26 mouse cellular contexts compared by ENCODE assay signal in the genomic region with DNA sequence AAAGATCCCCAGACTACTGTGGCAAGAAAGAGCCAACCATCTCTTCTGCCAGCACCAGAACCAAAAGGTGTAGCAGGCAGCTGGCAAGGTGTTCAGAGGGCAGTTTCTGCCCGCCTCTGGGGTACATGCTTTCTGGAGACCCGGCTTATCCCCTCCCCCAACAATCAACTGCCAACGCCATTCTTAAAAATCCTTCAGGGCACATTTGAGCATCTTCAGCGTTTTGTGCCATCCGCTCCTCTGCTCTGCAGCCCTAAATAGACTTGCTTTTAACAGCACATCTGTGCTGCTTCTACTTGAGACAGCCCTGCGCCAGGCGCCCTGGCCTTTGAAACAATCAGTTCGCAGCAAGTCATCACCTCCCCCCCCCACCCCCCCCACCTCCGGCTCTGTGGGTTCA. TPM values are rescaled to one million over a fixed set of nuclear protein-coding genes. Genes with fewer than 3 reads are reported as not detected.
DNase-seq lines count a peak whose midpoint lies in the region; ATAC-seq lines count a peak whose summit lies in the region.
"Had no signal": no experiment of that assay in that cellular context is flagged by ENCODE, and none has a peak within 500 bp of the region (broad histone marks: within the 10 kb centered on the region; RNA-seq: fewer than 3 reads in every experiment).

No protein-coding gene starts in this region.

- DNase-seq in left cerebral cortex, adult 18-20 months (ENCODE audit: low spot score in 2 of 2): peak; percentile 18 to 30
- no peak for DNase-seq in left cerebral cortex, adult 11 months (ENCODE audit: low spot score)
- DNase-seq in brain, adult 2 months (ENCODE audit: low read depth, low spot score): peak; percentile 77
- peak; percentile 26 for DNase-seq in right cerebral cortex, postnatal 14 days
- DNase-seq in kidney, adult 18-20 months: no peak
- DNase-seq: adrenal gland, postnatal 14 days; cerebellum, adult 9-10 months; gastrocnemius, postnatal 14 days; heart, adult 11 months; heart, postnatal 10 days; kidney, adult 11 months; layer of hippocampus, postnatal 36 days; liver, postnatal 0 days; lung, postnatal 10 days had no signal

- no peak overlapping the region for H3K4me2 ChIP-seq in forebrain, embryonic 16.5 days (ENCODE audit: low read length)
- H3K4me2 ChIP-seq in forebrain, embryonic 13.5 days: no peak overlapping the region
- no peak overlapping the region for H3K4me2 ChIP-seq in kidney, embryonic 14.5 days (replicated peaks; ENCODE audit: low read depth, low read length)
- H3K4me2 ChIP-seq: heart, embryonic 12.5 days; limb, embryonic 12.5 days; liver, embryonic 11.5 days; midbrain, embryonic 11.5 days had no signal

- no peak overlapping the region for H3K9ac ChIP-seq in forebrain, embryonic 16.5 days (replicated peaks; ENCODE audit: low read depth, low read length)
- H3K9ac ChIP-seq in forebrain, embryonic 13.5 days: no peak overlapping the region
- H3K9ac ChIP-seq in kidney, embryonic 14.5 days (ENCODE audit: low read depth, low read length): no peak overlapping the region
- H3K9ac ChIP-seq: heart, embryonic 12.5 days; limb, embryonic 12.5 days; liver, postnatal 0 days had no signal

- no peak overlapping the region for H3K4me3 ChIP-seq in forebrain, embryonic 16.5 days (replicated peaks; ENCODE audit: low read length)
- H3K4me3 ChIP-seq in forebrain, embryonic 13.5 days: no peak overlapping the region
- no peak overlapping the region for H3K4me3 ChIP-seq in kidney, embryonic 14.5 days (ENCODE audit: low read length)
- H3K4me3 ChIP-seq: embryonic facial prominence, embryonic 10.5 days; heart, embryonic 12.5 days; hindbrain, embryonic 10.5 days; limb, embryonic 12.5 days had no signal

- no peaks in the 10 kb centered on the region for H3K9me3 ChIP-seq in forebrain, embryonic 16.5 days (ENCODE audit: control insufficient read depth, low read length)
- H3K9me3 ChIP-seq in forebrain, embryonic 13.5 days (replicated peaks): no peaks in the 10 kb centered on the region
- H3K9me3 ChIP-seq in kidney, embryonic 14.5 days (ENCODE audit: control insufficient read depth, low read length): no peaks in the 10 kb centered on the region

- WGBS in forebrain, embryonic 16.5 days: 69% methylated on average over 8 of the region's 9 CpGs
- 82% methylated on average over 7 of the region's 9 CpGs for WGBS in forebrain, embryonic 13.5 days
- 88% methylated on average over 9 of the region's 9 CpGs for WGBS in kidney, embryonic 14.5 days

- no peaks in the 10 kb centered on the region for H3K4me1 ChIP-seq in forebrain, embryonic 16.5 days (replicated peaks; ENCODE audit: control insufficient read depth, insufficient read depth, low read length)
- H3K4me1 ChIP-seq in forebrain, embryonic 13.5 days: 0 out of 2 replicates have a peak, but pooled peaks cover 2% of the 10 kb centered on the region
- H3K4me1 ChIP-seq in kidney, embryonic 14.5 days (ENCODE audit: control insufficient read depth, insufficient read depth, low read length): no peaks in the 10 kb centered on the region
- H3K4me1 ChIP-seq: limb, embryonic 12.5 days had no signal

- H3K27me3 ChIP-seq in forebrain, embryonic 16.5 days (replicated peaks; ENCODE audit: control insufficient read depth, insufficient read depth, low read length): no peaks in the 10 kb centered on the region
- H3K27me3 ChIP-seq in forebrain, embryonic 13.5 days: no peaks in the 10 kb centered on the region
- H3K27me3 ChIP-seq in kidney, embryonic 14.5 days (ENCODE audit: control insufficient read depth, insufficient read depth, low read length): no peaks in the 10 kb centered on the region
- H3K27me3 ChIP-seq: heart, embryonic 12.5 days; limb, embryonic 12.5 days had no signal

- peak overlapping the region; percentile 44; the same call in 1 of the 2 replicates for H3K27ac ChIP-seq in forebrain, embryonic 16.5 days (ENCODE audit: low read length)
- H3K27ac ChIP-seq in forebrain, embryonic 13.5 days: no peak overlapping the region
- H3K27ac ChIP-seq in kidney, embryonic 14.5 days (ENCODE audit: low read depth, low read length): no peak overlapping the region
- H3K27ac ChIP-seq: embryonic facial prominence, embryonic 10.5 days; hindbrain, embryonic 10.5 days; kidney, postnatal 0 days; limb, embryonic 12.5 days had no signal

- H3K36me3 ChIP-seq in forebrain, embryonic 16.5 days (ENCODE audit: control insufficient read depth, insufficient read depth): no peaks in the 10 kb centered on the region
- H3K36me3 ChIP-seq in forebrain, embryonic 13.5 days (ENCODE audit: poor library complexity, severe bottlenecking): no peaks in the 10 kb centered on the region
- no peaks in the 10 kb centered on the region for H3K36me3 ChIP-seq in kidney, embryonic 14.5 days (ENCODE audit: control insufficient read depth, insufficient read depth, low read length)
- H3K36me3 ChIP-seq: embryonic facial prominence, embryonic 10.5 days; heart, embryonic 12.5 days; hindbrain, embryonic 10.5 days; limb, embryonic 12.5 days had no signal

- no peak for ATAC-seq in forebrain, embryonic 16.5 days
- no peak for ATAC-seq in forebrain, embryonic 13.5 days
- ATAC-seq in kidney, embryonic 14.5 days (ENCODE audit: low FRiP score, low TSS enrichment): no peak
- ATAC-seq: liver, postnatal 0 days had no signal

RNA-seq across cellular contexts. Expression of a gene that starts 41.7 kb away (rescaled TPM):
- 3.0 and 4.1 TPM in 2 replicates for polyA plus RNA-seq in forebrain, embryonic 16.5 days (2015; fragmentation: Nextera tagmentation; extraction: Ambion mirVana)
- polyA plus RNA-seq in forebrain, embryonic 13.5 days (2015; fragmentation: Nextera tagmentation; extraction: Ambion mirVana): 1.2 and 1.4 TPM in 2 replicates
- total RNA-seq in left cerebral cortex, adult 18-20 months (2021): 100 to 1,000 TPM; 124 to 128 TPM
- polyA plus RNA-seq in kidney, embryonic 14.5 days (2014; fragmentation: Nextera tagmentation; extraction: Ambion mirVana): 0.03 and 0.27 TPM in 2 replicates
- total RNA-seq: common myeloid progenitor, adult 5-6 weeks; megakaryocyte progenitor cell, adult 5-6 weeks had no signal
- polyA plus RNA-seq: kidney, postnatal 0 days; liver, postnatal 0 days had no signal

Comparison
In these comparisons a context has a peak if more than half of its experiments do, and no peak if none do; other contexts are left out.
1. DNase-seq: peak in left cerebral cortex, adult 18-20 months (2 of 2), brain, adult 2 months (single experiment) and right cerebral cortex, postnatal 14 days (single experiment); none in left cerebral cortex, adult 11 months (single experiment) and kidney, adult 18-20 months (single experiment).